Comparison of ENCODE assay signal across 8 mouse cellular contexts in the genomic region with DNA sequence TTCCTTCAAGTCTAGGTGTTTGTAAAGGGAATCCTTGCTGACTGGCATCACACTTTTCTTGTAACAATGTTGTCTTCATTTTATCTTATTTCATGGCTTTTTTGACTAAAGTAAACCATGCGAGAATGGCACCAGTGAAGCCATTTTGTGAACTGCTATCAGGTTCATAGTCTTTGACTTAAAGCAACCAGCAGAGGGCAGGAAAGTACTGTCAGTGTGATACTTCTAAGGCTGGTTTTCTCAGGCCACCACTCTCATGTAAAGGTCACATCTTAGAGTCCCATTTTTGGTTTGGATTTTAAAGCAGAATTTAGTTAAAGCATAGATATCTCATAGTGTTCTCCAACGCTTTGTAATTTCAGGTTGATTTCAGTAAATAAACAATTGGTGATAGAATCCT.
DNase-seq lines count a peak whose midpoint lies in the region; ATAC-seq and TF ChIP-seq lines count a peak whose summit lies in the region.

No protein-coding gene starts in this region.

- no peaks in the 10 kb centered on the region for H3K4me1 ChIP-seq in cerebellum, adult 2 months (ENCODE audit: control insufficient read depth, insufficient read depth, low read length)
- H3K4me1 ChIP-seq in midbrain, embryonic 11.5 days (ENCODE audit: control insufficient read depth, insufficient read depth, low read length), result no peaks in the 10 kb centered on the region
- H3K4me1 ChIP-seq in midbrain, embryonic 15.5 days, result no peaks in the 10 kb centered on the region

- peak; percentile 76 for ATAC-seq in midbrain, embryonic 11.5 days (ENCODE audit: low FRiP score)
- no peak; the same call in 1 of the 2 replicates for ATAC-seq in midbrain, embryonic 15.5 days (replicated peaks)
- ATAC-seq in megakaryocyte progenitor cell, adult 5-6 weeks (replicated peaks; ENCODE audit: poor library complexity), result peak; percentile 99

- peak; percentile 14; the same call in 1 of the 2 replicates for TF ChIP-seq CTCF in cerebellum, adult 2 months (IDR thresholded peaks at IDR 0.05; ENCODE audit: borderline replicate concordance, insufficient read depth, low read depth, low read length)

- DNase-seq in cerebellum, adult 2 months, result peak in 1 of 2 experiments; percentile 10
- DNase-seq in cerebellum, adult 11-12 months, result no peak
- peak; percentile 90 for DNase-seq in midbrain, embryonic 11.5 days (ENCODE audit: low spot score, missing footprints)
- peak; percentile 44 for DNase-seq in c-Kit-positive CD71-positive TER-119-positive erythroid progenitor cells, embryonic 14.5 days (ENCODE audit: low spot score)
- peak; percentile 69 for DNase-seq in induced T-regulatory cell, adult 2 months (ENCODE audit: low read depth)
- peak; percentile 16 for DNase-seq in thymus, postnatal 25 days

- H3K4me3 ChIP-seq in cerebellum, adult 2 months (replicated peaks; ENCODE audit: insufficient read depth, low read depth, low read length), result no peak overlapping the region
- H3K4me3 ChIP-seq in midbrain, embryonic 11.5 days (ENCODE audit: low read depth, low read length), result no peak overlapping the region
- no peak overlapping the region for H3K4me3 ChIP-seq in midbrain, embryonic 15.5 days

- H3K9me3 ChIP-seq in midbrain, embryonic 11.5 days (ENCODE audit: control insufficient read depth, low read length), result no peaks in the 10 kb centered on the region
- H3K9me3 ChIP-seq in midbrain, embryonic 15.5 days, result no peaks in the 10 kb centered on the region

- no peaks in the 10 kb centered on the region for H3K36me3 ChIP-seq in midbrain, embryonic 11.5 days (ENCODE audit: control insufficient read depth, insufficient read depth, low read length)
- H3K36me3 ChIP-seq in midbrain, embryonic 15.5 days (replicated peaks), result no peaks in the 10 kb centered on the region

- no peak overlapping the region for H3K27ac ChIP-seq in cerebellum, adult 2 months (ENCODE audit: insufficient read depth, low read length)
- no peak overlapping the region for H3K27ac ChIP-seq in midbrain, embryonic 11.5 days (ENCODE audit: low read depth, low read length)
- no peak overlapping the region for H3K27ac ChIP-seq in midbrain, embryonic 15.5 days

- H3K9ac ChIP-seq in midbrain, embryonic 11.5 days (ENCODE audit: low read length), result no peak overlapping the region
- no peak overlapping the region for H3K9ac ChIP-seq in midbrain, embryonic 15.5 days

- WGBS in cerebellum, adult 2 months, result 58% methylated on average over 2 of the region's 2 CpGs
- WGBS in midbrain, embryonic 11.5 days, result 61% methylated on average over 2 of the region's 2 CpGs
- WGBS in midbrain, embryonic 15.5 days, result 52% methylated on average over 2 of the region's 2 CpGs

- no peak for TF ChIP-seq POLR2A in cerebellum, adult 2 months (IDR thresholded peaks at IDR 0.05; ENCODE audit: borderline replicate concordance, insufficient read depth, low read length)

- no peak overlapping the region for H3K4me2 ChIP-seq in midbrain, embryonic 11.5 days
- H3K4me2 ChIP-seq in midbrain, embryonic 15.5 days, result no peak overlapping the region

- H3K27me3 ChIP-seq in cerebellum, adult 2 months (ENCODE audit: control insufficient read depth, insufficient read depth, low read length), result no peaks in the 10 kb centered on the region
- H3K27me3 ChIP-seq in midbrain, embryonic 11.5 days (ENCODE audit: control insufficient read depth, insufficient read depth, low read length), result no peaks in the 10 kb centered on the region
- H3K27me3 ChIP-seq in midbrain, embryonic 15.5 days (replicated peaks), result no peaks in the 10 kb centered on the region
